Mouse (Mus musculus) G1E (cell line): ENCODE measurements at regions not wholly inside any gene's neighbourhood (a gene's known extent, or its start where the extent isn't known, plus 50 kb on each side); places are given as distances from the start of the nearest gene placed in this dataset.

Experiments used
- CTCF ChIP-seq: IDR thresholded peaks from 2 replicates; pipeline ENCODE4 v1.5.1; 2012; ENCODE audit warnings: low read depth, low read length, inconsistent platforms, mixed read lengths
- GATA1 ChIP-seq: IDR thresholded peaks from 2 replicates; pipeline ENCODE4 v1.6.1; 2012; ENCODE audit warnings: borderline replicate concordance, low read length, inconsistent platforms, mixed read lengths
- GATA2 ChIP-seq: IDR thresholded peaks from 2 replicates; pipeline ENCODE4 v1.6.1; 2012; ENCODE audit warnings: low read depth, low read length, inconsistent platforms, borderline replicate concordance
- TAL1 ChIP-seq: conservative IDR thresholded peaks from 2 replicates; pipeline ENCODE4 v1.6.1; 2012; ENCODE audit warnings: low read depth, low read length, inconsistent platforms, mixed read lengths

GRCm38 (mm10) chr6:31159935-31160670 lies 201.2 kb upstream of the Klf14 start:
- TF ChIP-seq CTCF: no peak
- TF ChIP-seq GATA2: no peak
- TF ChIP-seq GATA1: no peak
- TF ChIP-seq TAL1: no peak
